Mouse (Mus musculus) stomach, embryonic 14.5 days (tissue): ENCODE results near the gene Ublcp1. TPM values are rescaled to one million over a fixed set of nuclear protein-coding genes. Genes with fewer than 3 reads are reported as not detected.

ENCODE experiments used
- ATAC-seq: fragments of 200-750 bp; cut with Nextera tagmentation; 2 replicates; pipeline ENCODE4 v1.8.0; 2017; ENCODE audit warnings: low read depth, moderate TSS enrichment; ENCODE audit not compliant: insufficient number of reproducible peaks, insufficient read depth, low FRiP score
- H3K27ac ChIP-seq: fragments of 300-500 bp; sonication (generic); 2 replicates; pipeline ENCODE4 v1.5.1; 2014; ENCODE audit warnings: mild to moderate bottlenecking, low read length, moderate library complexity, mixed read lengths
- H3K27me3 ChIP-seq: fragments of 300-500 bp; sonication (generic); 2 replicates; pipeline ENCODE4 v1.6.1; 2014; ENCODE audit warnings: low read length, control low read depth, mixed read lengths; ENCODE audit not compliant: control insufficient read depth, insufficient read depth
- H3K36me3 ChIP-seq: fragments of 300-500 bp; sonication (generic); 2 replicates; pipeline ENCODE4 v1.6.1; 2014; ENCODE audit warnings: mild to moderate bottlenecking, control low read depth, low read length, moderate library complexity, mixed read lengths; ENCODE audit not compliant: control insufficient read depth, insufficient read depth
- H3K4me1 ChIP-seq: fragments of 300-500 bp; sonication (generic); 2 replicates; pipeline ENCODE4 v1.6.1; 2014; ENCODE audit warnings: low read length, control low read depth, mixed read lengths; ENCODE audit not compliant: control insufficient read depth, insufficient read depth
- H3K4me2 ChIP-seq: fragments of 300-500 bp; sonication (generic); replicated peaks from 2 replicates; pipeline ENCODE4 v1.6.1; 2014; ENCODE audit warnings: low read depth, low read length, control low read depth
- H3K4me3 ChIP-seq: fragments of 300-500 bp; sonication (generic); 2 replicates; pipeline ENCODE4 v1.5.1; 2014; ENCODE audit warnings: low read depth, low read length, control low read depth
- H3K9ac ChIP-seq: fragments of 300-500 bp; sonication (generic); replicated peaks from 2 replicates; pipeline ENCODE4 v1.6.1; 2014; ENCODE audit warnings: low read depth, mild to moderate bottlenecking, control low read depth, low read length, moderate library complexity, mixed read lengths
- H3K9me3 ChIP-seq: fragments of 300-500 bp; sonication (generic); 2 replicates; pipeline ENCODE4 v1.6.1; 2016; ENCODE audit warnings: low read depth, low read length, control low read depth; ENCODE audit not compliant: control insufficient read depth
- WGBS: fragments of 180-500 bp; shearing (Covaris S2); extraction: QIAGEN DNeasy Blood & Tissue Kit; methylation state at CpG from one replicate; pipeline ENCODE4 v1.1.7; 2014; 5-methylcytosine and 5-hydroxymethylcytosine counted together
- microRNA-seq: library from miRNA; unstranded; fragments of <30 nt; microRNA quantifications from one replicate; pipeline ENCODE4, GENCODE M21; 2016
- polyA plus RNA-seq: library from polyadenylated mRNA; unstranded; fragments of >200 nt; fragmentation: Nextera tagmentation; extraction: Ambion mirVana; gene quantifications from 2 replicates; pipeline ENCODE4 v1.2.1, GENCODE M21; 2014

Ublcp1 gene
- polyA plus RNA-seq, 1 experiment from 2014 or later, result 61.9 TPM

DNA sequence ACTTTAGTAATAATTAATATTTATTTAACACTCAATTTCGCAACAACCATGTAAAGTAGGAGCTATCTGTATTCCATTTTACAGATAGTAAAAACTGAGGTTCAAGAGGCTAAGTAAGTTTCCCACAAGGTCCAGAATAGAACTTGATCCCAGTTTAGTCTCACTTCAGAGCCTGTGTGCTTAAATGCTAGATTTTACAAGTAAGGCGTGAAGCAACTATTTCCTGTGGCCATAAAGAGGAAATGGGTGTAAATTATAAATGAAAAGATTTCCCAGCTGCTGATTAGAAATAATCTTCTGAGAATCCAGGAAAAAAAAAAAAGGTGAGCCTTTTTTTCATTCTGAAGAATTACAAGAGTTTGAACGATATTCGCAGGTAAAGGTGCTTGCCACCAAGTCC lies 65.2 kb downstream of the Ublcp1 start:
- no peak overlapping the region for H3K27ac ChIP-seq
- 94% methylated on average over 4 of the region's 4 CpGs for WGBS
- H3K4me1 ChIP-seq, result no peaks in the 10 kb centered on the region
- no peak for ATAC-seq
- H3K27me3 ChIP-seq, result no peaks in the 10 kb centered on the region
- H3K9ac ChIP-seq, result no peak overlapping the region
- H3K36me3 ChIP-seq, result no peaks in the 10 kb centered on the region
- no peak overlapping the region for H3K4me2 ChIP-seq
- no peak overlapping the region for H3K4me3 ChIP-seq
- H3K9me3 ChIP-seq, result no peaks in the 10 kb centered on the region

Small RNA genes within 50 kb of the gene (microRNA-seq; reads per million reads assigned to microRNA genes)
- not detected for gene Gm22121

Other genes starting within 250 kb of the Ublcp1 start
- gene Il12b, start 70.4 kb downstream of the Ublcp1 start, polyA plus RNA-seq, result not detected in 2 replicates
- 78.7 and 84.7 TPM in 2 replicates for gene Rnf145, start 48.5 kb upstream of the Ublcp1 start, polyA plus RNA-seq
- gene Ebf1, start 146.8 kb upstream of the Ublcp1 start, polyA plus RNA-seq, result 13.3 and 15.9 TPM in 2 replicates